Mouse (Mus musculus) ES-Bruce4 (cell line): ENCODE results near the gene Meox1. TPM values are rescaled to one million over a fixed set of nuclear protein-coding genes. Genes with fewer than 3 reads are reported as not detected.
A peak's percentile ranks its signal among the peaks of the same experiment; 100 is the strongest.

ENCODE experiments used
- H3K27ac ChIP-seq: 2 replicates; pipeline ENCODE4 v1.5.1; 2012; ENCODE audit warnings: low read length, inconsistent platforms; ENCODE audit not compliant: insufficient read depth
- H3K27me3 ChIP-seq: 2 replicates; pipeline ENCODE4 v1.6.1; 2012; ENCODE audit warnings: mild to moderate bottlenecking, low read length, inconsistent platforms; ENCODE audit not compliant: control insufficient read depth, poor library complexity, insufficient read depth, severe bottlenecking
- H3K36me3 ChIP-seq: 2 replicates; pipeline ENCODE4 v1.6.1; 2012; ENCODE audit warnings: inconsistent platforms, mild to moderate bottlenecking, low read length, moderate library complexity; ENCODE audit not compliant: control insufficient read depth, poor library complexity, insufficient read depth, severe bottlenecking
- H3K4me1 ChIP-seq: one replicate; pipeline ENCODE4 v1.8.1; 2011; ENCODE audit warnings: low read length; ENCODE audit not compliant: control insufficient read depth, insufficient read depth
- H3K4me3 ChIP-seq: 2 replicates; pipeline ENCODE4 v1.5.1; 2011; ENCODE audit warnings: low read depth, mild to moderate bottlenecking, low read length
- H3K9ac ChIP-seq: 2 replicates; pipeline ENCODE4 v1.6.1; 2012; ENCODE audit warnings: low read depth, mild to moderate bottlenecking, inconsistent platforms; ENCODE audit not compliant: poor library complexity, severe bottlenecking
- H3K9me3 ChIP-seq: replicated peaks from 2 replicates; pipeline ENCODE4 v1.6.1; 2012; ENCODE audit warnings: mild to moderate bottlenecking, low read length, inconsistent platforms; ENCODE audit not compliant: control insufficient read depth, poor library complexity, insufficient read depth, severe bottlenecking
- CTCF ChIP-seq: IDR thresholded peaks from one replicate; pipeline ENCODE4 v1.8.1; 2011; ENCODE audit warnings: low read depth, low read length
- EP300 ChIP-seq: IDR thresholded peaks from 2 replicates; pipeline ENCODE4 v1.6.1; 2011; ENCODE audit warnings: low read depth, low read length; ENCODE audit not compliant: insufficient read depth
- POLR2A ChIP-seq: IDR thresholded peaks from one replicate; pipeline ENCODE4 v1.8.1; 2011; ENCODE audit warnings: low read length; ENCODE audit not compliant: insufficient read depth
- polyA plus RNA-seq: library from polyadenylated mRNA; stranded (reverse); fragments of >200 nt; gene quantifications from 2 replicates; pipeline ENCODE4 v1.2.4, GENCODE M21; 2011; ENCODE audit warnings: low read depth; ENCODE audit not compliant: missing spikeins, insufficient read depth, insufficient read length

Meox1 gene
- polyA plus RNA-seq, 1 experiment = not detected

- Histone ChIP-seq H3K9me3 (no peaks in the 10 kb centered on the region), H3K36me3 (no peaks in the 10 kb centered on the region), H3K27me3 (no peaks in the 10 kb centered on the region), H3K4me3 (no peak overlapping the region), H3K4me1 (peaks cover 5% of the 10 kb centered on the region), H3K9ac (no peak overlapping the region), H3K27ac (no peak overlapping the region)
- TF ChIP-seq CTCF (no peak), EP300 (no peak)
Observed at GRCm38 (mm10) chr11:101883911-101884310, 10.3 kb downstream of the Meox1 start.

- no peaks in the 10 kb centered on the region for H3K36me3 ChIP-seq
- peaks cover 5% of the 10 kb centered on the region for H3K4me1 ChIP-seq
- H3K9me3 ChIP-seq = no peaks in the 10 kb centered on the region
- H3K27me3 ChIP-seq = no peaks in the 10 kb centered on the region
- H3K9ac ChIP-seq = no peak overlapping the region
- H3K4me3 ChIP-seq = no peak overlapping the region
- TF ChIP-seq CTCF (no peak), POLR2A (no peak), EP300 (no peak)
- no peak overlapping the region for H3K27ac ChIP-seq
Observed at GRCm38 (mm10) chr11:101882500-101883290, 11.5 kb downstream of the Meox1 start.

- H3K4me1 ChIP-seq = peaks cover 5% of the 10 kb centered on the region
- H3K27me3 ChIP-seq = no peaks in the 10 kb centered on the region
- peak overlapping the region; percentile 34 for H3K9ac ChIP-seq
- H3K36me3 ChIP-seq = no peaks in the 10 kb centered on the region
- TF ChIP-seq CTCF (no peak), POLR2A (no peak), EP300 (no peak)
- no peak overlapping the region for H3K27ac ChIP-seq
- no peaks in the 10 kb centered on the region for H3K9me3 ChIP-seq
- peak overlapping the region; percentile 22 for H3K4me3 ChIP-seq
Observed at GRCm38 (mm10) chr11:101881604-101882071, 12.5 kb downstream of the Meox1 start.

GRCm38 (mm10) chr11:101881185-101881584 lies 13.0 kb downstream of the Meox1 start:
- Histone ChIP-seq H3K27me3 (no peaks in the 10 kb centered on the region), H3K9ac (peak overlapping the region; percentile 34; the same call in 1 of the 2 replicates), H3K36me3 (no peaks in the 10 kb centered on the region), H3K27ac (no peak overlapping the region), H3K4me1 (peaks cover 5% of the 10 kb centered on the region), H3K4me3 (peak overlapping the region; percentile 15; the same call in 1 of the 2 replicates), H3K9me3 (no peaks in the 10 kb centered on the region)
- TF ChIP-seq POLR2A (no peak), EP300 (no peak), CTCF (no peak)

GRCm38 (mm10) chr11:101879672-101880071 lies 14.5 kb downstream of the Meox1 start:
- Histone ChIP-seq H3K4me3 (no peak overlapping the region), H3K4me1 (peaks cover 5% of the 10 kb centered on the region), H3K27ac (no peak overlapping the region), H3K36me3 (no peaks in the 10 kb centered on the region), H3K9ac (no peak overlapping the region), H3K27me3 (no peaks in the 10 kb centered on the region), H3K9me3 (no peaks in the 10 kb centered on the region)
- no peak for TF ChIP-seq CTCF
- no peak for TF ChIP-seq EP300
- TF ChIP-seq POLR2A = no peak

- no peak for TF ChIP-seq EP300
- TF ChIP-seq CTCF = no peak
- no peak for TF ChIP-seq POLR2A
Observed at GRCm38 (mm10) chr11:101878696-101879095, 15.5 kb downstream of the Meox1 start.

More at GRCm38 (mm10) chr11:101878696-101879095, 15.5 kb downstream of the Meox1 start:
- Histone ChIP-seq H3K4me3 (no peak overlapping the region), H3K36me3 (no peaks in the 10 kb centered on the region), H3K27ac (no peak overlapping the region), H3K4me1 (peaks cover 5% of the 10 kb centered on the region), H3K9me3 (no peaks in the 10 kb centered on the region), H3K9ac (no peak overlapping the region), H3K27me3 (no peaks in the 10 kb centered on the region)
